Mouse (Mus musculus) myocyte (in vitro differentiated cells): ENCODE results near the gene Tmem220. TPM values are rescaled to one million over a fixed set of nuclear protein-coding genes. Genes with fewer than 3 reads are reported as not detected.

Source experiments
- H3K27me3 ChIP-seq: one replicate; pipeline ENCODE4 v1.6.1; 2011; ENCODE audit not compliant: control insufficient read depth, insufficient read depth, insufficient read length
- H3K36me3 ChIP-seq: one replicate; pipeline ENCODE4 v1.6.1; 2011; ENCODE audit not compliant: control insufficient read depth, insufficient read depth
- H3K4me2 ChIP-seq: one replicate; pipeline ENCODE4 v1.6.1; 2011; ENCODE audit warnings: low read depth, control low read depth
- H3K4me3 ChIP-seq: one replicate; pipeline ENCODE4 v1.5.1; 2011; ENCODE audit warnings: mild to moderate bottlenecking, control low read depth, moderate library complexity
- H3K79me2 ChIP-seq: one replicate; pipeline ENCODE4 v1.6.1; 2011; ENCODE audit not compliant: control insufficient read depth, insufficient read depth
- H3ac ChIP-seq: one replicate; pipeline ENCODE4 v1.6.1; 2011; ENCODE audit not compliant: control insufficient read depth, insufficient read length
- CEBPB ChIP-seq: IDR thresholded peaks from 2 replicates; pipeline ENCODE4 v1.6.1; 2011; ENCODE audit warnings: mild to moderate bottlenecking, moderate library complexity; ENCODE audit not compliant: poor library complexity, insufficient read depth, severe bottlenecking
- E2F4 ChIP-seq: IDR thresholded peaks from one replicate; pipeline ENCODE4 v1.6.1; 2011; ENCODE audit warnings: mild to moderate bottlenecking, control low read depth, moderate library complexity; ENCODE audit not compliant: insufficient read depth
- MAX ChIP-seq: IDR thresholded peaks from one replicate; pipeline ENCODE4 v1.6.1; 2011; ENCODE audit warnings: low read depth, mild to moderate bottlenecking, control low read depth
- MYOD1 ChIP-seq, 3 experiments: IDR thresholded peaks; one replicate each; pipeline ENCODE4 v1.6.1; 2011; ENCODE audit warnings: control low read depth in 2 of 3, low read depth in 2 of 3, mild to moderate bottlenecking in 2 of 3, moderate library complexity in 1 of 3; ENCODE audit not compliant: insufficient read length in 2 of 3, control insufficient read depth in 1 of 3
- MYOG ChIP-seq, 3 experiments: IDR thresholded peaks; one replicate each; pipeline ENCODE4 v1.6.1; 2011; ENCODE audit warnings: control low read depth in 2 of 3, low read depth in 2 of 3, mild to moderate bottlenecking in 2 of 3; ENCODE audit not compliant: insufficient read length in 2 of 3, control insufficient read depth in 1 of 3, insufficient read depth in 1 of 3
- POLR2A ChIP-seq: IDR thresholded peaks from one replicate; pipeline ENCODE4 v1.6.1; 2011; ENCODE audit warnings: low read depth, mild to moderate bottlenecking, control low read depth, moderate library complexity; ENCODE audit not compliant: insufficient read length
- POLR2AphosphoS2 ChIP-seq: IDR thresholded peaks from one replicate; pipeline ENCODE4 v1.6.1; 2011; ENCODE audit warnings: low read depth, control low read depth; ENCODE audit not compliant: insufficient read length
- REST ChIP-seq: IDR thresholded peaks from one replicate; pipeline ENCODE4 v1.6.1; 2011; ENCODE audit warnings: mild to moderate bottlenecking, control low read depth, moderate library complexity; ENCODE audit not compliant: insufficient read depth, insufficient read length
- SRF ChIP-seq: IDR thresholded peaks from one replicate; pipeline ENCODE4 v1.6.1; 2011; ENCODE audit warnings: low read depth; ENCODE audit not compliant: control insufficient read depth, insufficient read length
- TCF12 ChIP-seq: IDR thresholded peaks from one replicate; pipeline ENCODE4 v1.6.1; 2011; ENCODE audit warnings: mild to moderate bottlenecking, control low read depth; ENCODE audit not compliant: poor library complexity, insufficient read depth, severe bottlenecking
- TCF3 ChIP-seq: IDR thresholded peaks from one replicate; pipeline ENCODE4 v1.6.1; 2011; ENCODE audit warnings: low read depth, control low read depth; ENCODE audit not compliant: insufficient read length
- USF1 ChIP-seq: IDR thresholded peaks from one replicate; pipeline ENCODE4 v1.6.1; 2011; ENCODE audit warnings: low read depth, mild to moderate bottlenecking, control low read depth, moderate library complexity
- polyA plus RNA-seq: library from polyadenylated mRNA; unstranded; fragments of >200 nt; fragmentation: generic; extraction: Trizol; gene quantifications from one replicate; pipeline ENCODE4 v1.2.1, GENCODE M21; 2012; ENCODE audit warnings: missing spikeins

Gene Tmem220
- polyA plus RNA-seq, 1 experiment = 0.70 TPM

DNA sequence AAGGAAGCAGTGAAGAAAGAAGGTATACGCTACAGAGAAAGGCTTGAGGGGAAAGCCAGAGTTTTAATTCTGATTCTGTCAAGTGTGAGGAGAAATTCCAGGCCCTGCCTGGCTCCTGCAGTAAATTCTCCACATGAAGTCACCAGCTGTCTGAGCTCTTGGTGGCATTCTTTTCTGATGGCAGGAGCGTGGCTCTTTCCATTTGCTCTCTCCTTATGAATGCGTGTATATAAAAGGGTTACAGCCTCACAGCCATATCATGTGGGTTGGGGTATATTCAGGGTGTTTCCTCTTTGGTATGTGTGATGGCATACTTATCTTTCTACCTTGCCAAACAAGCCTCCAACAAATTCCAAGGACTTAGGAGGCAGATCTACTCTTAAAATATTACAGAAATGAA lies 37.8 kb downstream of the Tmem220 start:
- Histone ChIP-seq H3K36me3 (peaks cover 63% of the 10 kb centered on the region), H3K4me2 (no peak overlapping the region), H3K27me3 (no peaks in the 10 kb centered on the region), H3K79me2 (no peaks in the 10 kb centered on the region), H3ac (no peak overlapping the region), H3K4me3 (no peak overlapping the region)
- peak in 1 of 3 experiments; percentile 8 for TF ChIP-seq MYOD1 (IDR thresholded peaks at IDR 0.05; ENCODE audit: control insufficient read depth in 1 of 3, insufficient read length in 2 of 3, low read depth in 2 of 3)
- TF ChIP-seq TCF12 = peak; percentile 10
- no peak for TF ChIP-seq CEBPB
- TF ChIP-seq MYOG (IDR thresholded peaks at IDR 0.05; ENCODE audit: control insufficient read depth in 1 of 3, insufficient read depth in 1 of 3, insufficient read length in 2 of 3, low read depth in 2 of 3) = peak in 2 of 3 experiments; percentile 27 to 33

GRCm38 (mm10) chr11:67067741-67068140 lies 42.8 kb downstream of the Tmem220 start:
- Histone ChIP-seq H3K4me3 (no peak overlapping the region), H3K79me2 (no peaks in the 10 kb centered on the region), H3K4me2 (no peak overlapping the region), H3K27me3 (no peaks in the 10 kb centered on the region), H3K36me3 (peaks cover 29% of the 10 kb centered on the region), H3ac (no peak overlapping the region)
- TF ChIP-seq MAX (no peak), MYOD1 (IDR thresholded peaks at IDR 0.05; ENCODE audit: control insufficient read depth in 1 of 3, insufficient read length in 2 of 3, low read depth in 2 of 3) (peak in 2 of 3 experiments; percentile 13 to 38)

DNA sequence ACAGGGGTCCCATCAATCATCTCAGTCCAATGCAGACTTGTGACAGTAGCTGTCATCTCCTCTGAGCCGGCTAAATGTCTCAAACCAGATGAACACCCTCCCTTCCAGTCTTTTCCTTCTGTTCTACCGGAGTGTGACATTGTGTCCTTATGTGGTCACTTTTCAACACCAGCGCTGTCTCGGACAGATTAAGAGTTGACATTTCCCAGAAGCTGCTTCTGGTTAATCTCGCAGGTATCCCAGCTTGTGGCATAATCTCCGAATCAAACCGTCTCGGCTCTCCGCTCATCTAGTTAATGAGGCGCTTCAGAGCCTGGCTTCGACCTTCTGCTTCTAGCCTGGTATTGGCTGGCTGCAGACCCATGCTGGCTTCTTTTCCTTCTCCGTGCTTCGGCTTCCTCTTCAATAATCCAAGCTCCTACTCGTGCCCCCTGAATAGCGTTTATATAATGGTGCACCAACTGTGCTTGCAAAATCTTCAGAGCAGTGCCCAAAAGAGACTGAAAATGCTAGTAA lies 47.7 kb downstream of the Tmem220 start:
- TF ChIP-seq REST (no peak), MYOG (IDR thresholded peaks at IDR 0.05; ENCODE audit: control insufficient read depth in 1 of 3, insufficient read depth in 1 of 3, insufficient read length in 2 of 3, low read depth in 2 of 3) (no peak), USF1 (no peak), MAX (no peak), CEBPB (no peak), POLR2AphosphoS2 (no peak), E2F4 (no peak), POLR2A (no peak), SRF (no peak), MYOD1 (IDR thresholded peaks at IDR 0.05; ENCODE audit: control insufficient read depth in 1 of 3, insufficient read length in 2 of 3, low read depth in 2 of 3) (no peak), TCF3 (no peak), TCF12 (no peak)
- Histone ChIP-seq H3K4me3 (no peak overlapping the region), H3K36me3 (no peaks in the 10 kb centered on the region), H3K79me2 (no peaks in the 10 kb centered on the region), H3K27me3 (no peaks in the 10 kb centered on the region), H3K4me2 (no peak overlapping the region), H3ac (no peak overlapping the region)

DNA sequence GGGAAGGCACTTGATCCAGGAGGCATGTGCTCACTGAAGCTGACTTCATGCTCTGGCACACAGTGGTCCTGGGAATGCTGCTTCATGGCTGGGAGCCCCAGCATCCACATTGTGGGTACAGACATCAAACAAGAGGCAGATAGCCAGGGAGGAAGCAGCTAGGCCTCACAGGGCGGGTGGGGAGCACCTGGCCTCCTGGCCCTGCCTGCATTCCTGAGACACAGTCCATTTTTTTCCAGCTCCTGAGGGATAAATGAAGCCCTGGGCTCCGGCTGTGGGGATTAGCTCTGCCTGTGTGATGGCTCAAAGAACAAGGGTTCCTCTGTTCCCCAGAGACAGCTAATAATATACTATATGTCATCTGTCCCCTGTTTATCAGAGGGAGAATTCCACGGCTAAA lies 50.1 kb downstream of the Tmem220 start:
- Histone ChIP-seq H3K4me3 (no peak overlapping the region), H3ac (no peak overlapping the region), H3K27me3 (no peaks in the 10 kb centered on the region), H3K79me2 (no peaks in the 10 kb centered on the region), H3K4me2 (peak overlapping the region; percentile 8), H3K36me3 (no peaks in the 10 kb centered on the region)
- TF ChIP-seq MYOD1 (IDR thresholded peaks at IDR 0.05; ENCODE audit: control insufficient read depth in 1 of 3, insufficient read length in 2 of 3, low read depth in 2 of 3) = peak in 2 of 3 experiments; percentile 75 to 93
- TF ChIP-seq TCF12 = peak; percentile 55
- no peak for TF ChIP-seq SRF
- TF ChIP-seq MYOG (IDR thresholded peaks at IDR 0.05; ENCODE audit: control insufficient read depth in 1 of 3, insufficient read depth in 1 of 3, insufficient read length in 2 of 3, low read depth in 2 of 3) = peak; percentile 34 to 94 (median 60)
- no peak for TF ChIP-seq TCF3
- no peak for TF ChIP-seq POLR2A

DNA sequence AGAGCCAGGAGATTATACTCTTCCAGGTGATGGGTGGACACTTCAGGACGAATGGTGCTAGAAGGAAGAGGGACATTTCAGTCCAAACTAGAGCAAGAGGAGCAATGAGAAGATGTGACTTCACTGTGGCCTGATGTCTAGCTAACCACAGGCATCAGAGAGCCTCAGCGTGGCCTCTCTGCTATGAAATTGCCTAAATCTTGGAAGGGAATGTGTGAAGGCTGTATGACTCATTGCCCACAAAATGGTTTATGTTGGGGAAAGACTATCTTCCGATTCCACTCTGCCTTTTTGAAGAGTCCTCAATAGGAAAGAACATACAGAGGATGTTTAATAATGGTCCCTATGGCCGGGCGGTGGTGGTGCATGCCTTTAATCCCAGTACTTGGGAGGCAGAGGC lies 51.8 kb downstream of the Tmem220 start:
- peak overlapping the region; percentile 65 for H3K4me2 ChIP-seq
- H3K36me3 ChIP-seq = no peaks in the 10 kb centered on the region
- H3K27me3 ChIP-seq = no peaks in the 10 kb centered on the region
- no peak overlapping the region for H3K4me3 ChIP-seq
- H3ac ChIP-seq = no peak overlapping the region
- TF ChIP-seq MYOD1 (IDR thresholded peaks at IDR 0.05; ENCODE audit: control insufficient read depth in 1 of 3, insufficient read length in 2 of 3, low read depth in 2 of 3) (peak in 1 of 3 experiments; percentile 14), MAX (no peak), CEBPB (peak; percentile 49; the same call in 1 of the 2 replicates)
- H3K79me2 ChIP-seq = no peaks in the 10 kb centered on the region

DNA sequence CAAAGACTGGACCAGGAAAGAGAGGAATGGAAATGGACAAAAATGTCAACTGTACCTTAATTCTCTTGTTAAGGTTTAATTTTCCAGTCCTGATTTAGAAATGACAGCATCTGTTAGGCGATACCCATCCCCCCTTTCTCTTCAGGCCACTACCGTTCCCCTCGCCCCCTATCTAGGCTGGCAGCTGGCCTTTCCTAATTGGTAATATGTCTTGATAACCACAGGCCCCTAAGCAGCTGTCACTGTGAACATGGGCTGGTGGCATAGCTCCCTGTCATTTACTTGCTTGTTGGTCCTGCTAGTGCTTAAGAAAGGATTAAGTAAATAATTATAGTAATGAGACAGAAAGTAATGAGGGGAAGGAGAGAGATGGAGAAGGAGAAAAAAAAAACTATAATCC lies 52.5 kb downstream of the Tmem220 start:
- H3ac ChIP-seq = no peak overlapping the region
- H3K27me3 ChIP-seq = no peaks in the 10 kb centered on the region
- peak overlapping the region; percentile 65 for H3K4me2 ChIP-seq
- no peak for TF ChIP-seq CEBPB
- no peak for TF ChIP-seq E2F4
- peak; percentile 75 to 97 (median 94) for TF ChIP-seq MYOG (IDR thresholded peaks at IDR 0.05; ENCODE audit: control insufficient read depth in 1 of 3, insufficient read depth in 1 of 3, insufficient read length in 2 of 3, low read depth in 2 of 3)
- peak; percentile 60 for TF ChIP-seq TCF3
- TF ChIP-seq MAX = no peak
- TF ChIP-seq SRF = no peak
- TF ChIP-seq POLR2AphosphoS2 = no peak
- TF ChIP-seq TCF12 = peak; percentile 93
- no peak for TF ChIP-seq POLR2A
- peak; percentile 44 to 94 (median 74) for TF ChIP-seq MYOD1 (IDR thresholded peaks at IDR 0.05; ENCODE audit: control insufficient read depth in 1 of 3, insufficient read length in 2 of 3, low read depth in 2 of 3)
- TF ChIP-seq REST = no peak
- TF ChIP-seq USF1 = no peak
- peak overlapping the region; percentile 43 for H3K4me3 ChIP-seq
- H3K79me2 ChIP-seq = no peaks in the 10 kb centered on the region
- H3K36me3 ChIP-seq = no peaks in the 10 kb centered on the region
